Mouse (Mus musculus): Measurements from ENCODE around the gene Bend5.

Gene Bend5

GRCm38 (mm10) chr4:111442435-111443238 lies 27.8 kb downstream of the Bend5 start:
- DNase-seq (ENCODE audit: low spot score), result no peak

- DNase-seq (ENCODE audit: low spot score), result no peak
Measured at GRCm38 (mm10) chr4:111443906-111444615, 29.3 kb downstream of the Bend5 start.

DNA sequence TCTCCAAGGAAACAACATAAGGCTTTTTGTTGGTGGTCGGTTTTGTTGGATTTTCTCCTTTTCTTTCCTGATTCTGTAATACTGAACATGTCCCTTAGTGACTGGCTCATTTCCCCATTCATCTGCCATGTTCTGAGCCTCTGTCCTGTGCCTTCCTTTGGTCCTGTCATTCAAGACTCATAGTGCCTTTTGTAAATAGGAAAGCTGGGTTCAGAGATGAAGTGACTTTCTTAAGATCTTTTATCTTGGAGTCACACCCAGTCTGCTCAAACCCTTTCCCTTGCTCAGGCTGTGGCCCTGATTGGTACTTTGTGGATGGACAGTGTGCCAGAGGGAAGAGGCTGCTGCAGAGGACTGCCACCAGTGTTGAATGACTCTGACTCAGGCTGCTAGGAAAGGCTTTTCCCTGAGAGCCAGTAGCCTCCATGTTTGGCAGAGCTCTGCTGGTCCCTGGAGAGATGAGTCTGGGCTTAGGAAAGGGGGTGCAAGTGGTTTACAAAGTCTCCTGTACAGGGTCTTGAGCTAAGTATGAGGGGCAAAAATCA lies 29.9 kb downstream of the Bend5 start:
- no peak for DNase-seq (ENCODE audit: low spot score)

DNA sequence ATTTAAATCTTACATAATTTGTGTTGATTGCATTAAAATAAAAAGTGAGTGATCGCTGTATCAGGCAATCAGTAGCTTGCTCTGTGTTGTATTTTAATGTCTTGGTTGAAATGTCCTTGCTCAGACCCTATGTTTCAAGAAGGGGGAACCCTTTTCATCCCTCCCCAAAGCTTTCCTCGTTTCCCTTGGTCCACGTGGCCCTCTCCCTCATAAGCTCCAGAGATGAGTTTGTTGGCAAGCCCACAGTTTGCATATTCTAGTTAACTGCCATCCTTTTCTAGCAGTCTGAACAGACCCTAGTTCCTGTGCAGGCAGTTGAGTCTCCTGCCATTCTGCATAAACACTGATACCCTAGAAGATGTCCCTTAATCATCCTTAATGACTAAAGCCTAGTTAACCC lies 33.1 kb downstream of the Bend5 start:
- DNase-seq (ENCODE audit: low spot score), result no peak

DNA sequence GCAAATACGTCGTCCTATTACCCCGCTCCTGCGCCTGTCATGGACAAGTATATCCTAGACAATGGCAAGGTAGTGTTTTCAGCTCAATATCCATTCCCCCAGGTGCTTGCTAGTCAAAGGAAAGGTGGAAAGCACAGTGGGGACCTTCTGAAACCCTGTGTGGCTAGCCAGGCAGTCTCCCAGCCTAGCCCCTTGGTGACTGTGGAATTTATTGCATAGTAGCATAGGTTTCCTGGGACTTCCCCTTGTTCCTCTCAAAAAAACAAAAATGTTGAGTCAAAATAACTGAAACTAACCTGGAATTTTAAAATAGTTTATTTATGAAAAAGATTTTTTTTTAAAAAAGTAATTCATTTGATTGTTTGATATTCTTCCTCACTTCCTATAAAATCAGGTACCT lies 33.8 kb downstream of the Bend5 start:
- DNase-seq (ENCODE audit: low spot score), result no peak

DNA sequence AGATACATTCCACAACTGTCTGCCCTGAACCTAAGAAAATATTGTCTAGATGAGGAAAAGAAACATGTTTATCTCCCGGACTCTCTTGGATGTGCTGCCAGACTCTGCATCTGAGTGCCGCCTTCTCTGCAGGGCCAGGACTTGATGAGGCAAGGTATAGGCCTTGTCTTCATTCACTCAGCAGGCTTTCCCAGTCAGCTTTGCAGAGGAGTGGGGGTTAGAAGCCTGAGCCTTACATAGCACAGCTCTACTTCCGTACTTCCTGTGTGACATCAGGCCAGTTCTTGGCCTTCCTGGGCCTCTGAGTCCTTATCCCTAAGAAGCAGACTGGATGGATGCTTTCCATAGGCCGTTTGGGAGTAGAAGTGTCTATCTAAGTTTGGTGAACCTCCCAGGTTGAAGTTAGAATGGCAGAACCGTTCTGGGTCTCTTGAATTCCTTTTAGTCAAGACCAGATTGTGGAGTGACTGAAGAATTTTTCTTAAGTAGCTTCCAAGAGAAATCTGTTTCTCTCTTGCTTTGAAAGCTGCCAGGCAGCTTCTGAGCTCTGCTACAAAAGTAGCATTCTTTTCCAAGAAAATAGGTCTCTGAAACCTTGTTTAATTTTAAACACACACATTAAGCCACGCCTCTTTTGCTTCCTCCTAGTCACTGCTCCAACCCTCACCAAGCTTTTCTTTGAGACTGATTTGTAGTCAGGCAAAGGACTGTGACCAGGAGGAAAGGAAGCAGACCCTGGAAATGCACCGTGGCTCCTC lies 34.8 kb downstream of the Bend5 start:
- DNase-seq (ENCODE audit: low spot score), result no peak

DNA sequence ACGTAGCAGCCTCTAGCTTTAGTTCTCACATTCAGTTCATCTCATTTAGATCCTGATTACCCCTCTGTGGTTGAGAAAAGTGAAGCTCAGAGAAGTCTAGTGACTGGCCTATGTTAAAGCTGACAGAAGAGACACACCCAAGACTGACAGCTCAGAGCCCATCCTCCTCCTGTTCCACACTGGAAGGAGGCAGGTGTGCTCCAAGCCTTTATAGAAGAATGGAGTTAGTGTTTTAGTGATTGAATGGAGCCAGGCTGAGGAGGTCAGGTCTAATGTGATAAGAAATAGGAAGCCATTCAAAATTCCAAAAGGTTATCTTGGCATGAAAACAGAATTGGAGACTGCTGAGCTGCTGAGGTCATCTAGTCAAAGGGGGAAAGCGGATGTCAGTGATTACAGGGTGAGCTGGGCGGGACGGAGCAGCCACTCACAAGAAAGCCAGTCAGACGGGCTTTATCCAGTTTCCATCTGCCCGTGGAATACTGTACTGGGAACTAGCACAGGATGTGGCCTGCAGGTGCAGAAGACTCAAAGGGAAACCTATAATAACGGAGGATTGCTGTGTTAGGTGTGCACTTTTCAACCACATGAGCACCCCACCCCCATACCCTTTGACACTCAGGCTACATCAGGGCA lies 36.6 kb downstream of the Bend5 start:
- no peak for DNase-seq (ENCODE audit: low spot score)

DNA sequence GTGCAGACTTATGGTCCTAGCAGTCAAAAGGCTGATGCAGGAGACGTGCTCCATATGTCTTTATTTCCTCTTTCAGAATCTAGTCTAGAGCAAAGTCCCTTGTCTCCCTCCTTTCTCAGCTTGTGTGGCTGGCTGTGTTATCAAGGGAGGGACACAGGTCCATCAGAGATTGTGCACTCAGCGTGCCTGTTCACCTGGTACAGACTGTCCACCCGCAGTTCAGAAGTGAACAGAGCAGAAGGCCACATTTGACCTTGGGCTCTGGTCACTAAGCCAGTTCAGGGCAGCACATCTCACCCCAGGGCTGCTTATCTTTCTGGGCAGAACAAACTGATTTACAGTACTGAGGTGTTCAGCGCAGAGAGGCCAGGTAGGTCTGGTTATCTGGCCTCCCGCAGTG lies 37.4 kb downstream of the Bend5 start:
- no peak for DNase-seq (ENCODE audit: low spot score)

GRCm38 (mm10) chr4:111453275-111453674 lies 38.5 kb downstream of the Bend5 start:
- DNase-seq (ENCODE audit: low spot score), result no peak

DNA sequence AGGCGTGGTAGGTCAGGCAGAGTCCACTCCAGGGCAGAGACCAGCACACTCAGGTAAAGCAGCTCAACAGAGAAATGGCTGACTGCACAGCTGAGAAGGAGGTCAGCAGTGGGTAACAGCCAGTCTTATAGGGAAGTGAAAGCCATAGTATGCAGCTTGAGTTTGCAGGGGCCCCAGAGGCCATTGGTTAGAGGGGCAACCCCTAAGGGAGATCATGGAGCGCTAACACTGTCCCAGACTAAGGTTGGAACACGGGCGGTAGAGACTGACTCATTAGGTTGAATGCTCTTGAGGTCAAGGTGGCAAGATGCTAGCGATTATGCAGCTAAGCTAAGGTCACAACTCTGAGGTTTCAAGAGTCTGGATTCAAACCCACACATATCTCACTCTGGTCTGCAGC lies 40.8 kb downstream of the Bend5 start:
- no peak for DNase-seq (ENCODE audit: low spot score)

GRCm38 (mm10) chr4:111457568-111457967 lies 42.8 kb downstream of the Bend5 start:
- DNase-seq (ENCODE audit: low spot score), result no peak

GRCm38 (mm10) chr4:111467293-111467773 lies 52.5 kb downstream of the Bend5 start:
- no peak for DNase-seq (ENCODE audit: low spot score)

- no peak for DNase-seq (ENCODE audit: low spot score)
Measured at GRCm38 (mm10) chr4:111467796-111468195, 53.0 kb downstream of the Bend5 start.

DNA sequence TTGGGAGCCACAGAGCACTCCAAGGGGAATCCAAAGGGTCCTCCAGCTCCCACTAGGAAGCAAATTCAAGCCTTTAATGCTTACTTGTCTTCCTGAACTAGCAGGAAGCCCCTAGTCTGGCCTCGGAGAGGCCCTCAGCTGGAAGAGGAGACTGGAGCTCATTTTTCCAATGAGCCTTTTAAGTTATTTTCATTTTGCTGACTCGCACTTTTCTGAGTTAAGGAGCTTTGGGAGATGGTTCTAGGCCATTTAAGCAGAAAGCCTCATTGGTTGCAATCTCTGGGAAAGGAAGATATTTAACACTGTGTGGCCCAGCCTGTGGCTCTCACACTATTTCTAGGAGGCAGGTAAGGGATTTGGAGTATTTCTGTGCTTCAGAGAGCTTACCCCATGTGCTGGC lies 55.0 kb downstream of the Bend5 start:
- no peak for DNase-seq (ENCODE audit: low spot score)

DNA sequence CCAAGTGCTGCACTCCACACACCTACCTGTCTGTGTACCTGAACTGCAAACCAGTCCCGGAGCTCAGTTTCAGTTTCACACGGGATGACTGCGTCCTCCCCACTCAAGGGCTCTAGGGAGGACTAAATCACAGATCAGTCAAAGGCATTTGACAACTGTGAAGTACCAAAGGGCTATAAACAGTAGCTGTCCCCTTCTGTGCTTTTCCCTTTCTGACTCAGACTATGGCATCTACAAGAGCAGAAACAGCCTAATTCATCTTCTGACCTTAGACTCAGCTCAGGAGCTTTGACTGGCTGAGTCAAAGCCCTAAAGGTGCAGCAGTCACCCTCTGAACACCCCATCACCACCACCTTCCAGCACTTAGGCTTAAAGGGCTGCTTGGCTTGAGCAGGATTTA lies 56.9 kb downstream of the Bend5 start:
- DNase-seq (ENCODE audit: low spot score), result no peak

GRCm38 (mm10) chr4:111472511-111472910 lies 57.7 kb downstream of the Bend5 start:
- DNase-seq (ENCODE audit: low spot score), result no peak

- DNase-seq (ENCODE audit: low spot score), result no peak
Measured at GRCm38 (mm10) chr4:111473014-111473413, 58.2 kb downstream of the Bend5 start.

- no peak for DNase-seq (ENCODE audit: low spot score)
Measured at GRCm38 (mm10) chr4:111475374-111475971, 60.7 kb downstream of the Bend5 start.

GRCm38 (mm10) chr4:111477507-111477906 lies 62.7 kb downstream of the Bend5 start:
- no peak for DNase-seq (ENCODE audit: low spot score)

GRCm38 (mm10) chr4:111483499-111483898 lies 68.7 kb downstream of the Bend5 start:
- DNase-seq (ENCODE audit: low spot score), result no peak

DNA sequence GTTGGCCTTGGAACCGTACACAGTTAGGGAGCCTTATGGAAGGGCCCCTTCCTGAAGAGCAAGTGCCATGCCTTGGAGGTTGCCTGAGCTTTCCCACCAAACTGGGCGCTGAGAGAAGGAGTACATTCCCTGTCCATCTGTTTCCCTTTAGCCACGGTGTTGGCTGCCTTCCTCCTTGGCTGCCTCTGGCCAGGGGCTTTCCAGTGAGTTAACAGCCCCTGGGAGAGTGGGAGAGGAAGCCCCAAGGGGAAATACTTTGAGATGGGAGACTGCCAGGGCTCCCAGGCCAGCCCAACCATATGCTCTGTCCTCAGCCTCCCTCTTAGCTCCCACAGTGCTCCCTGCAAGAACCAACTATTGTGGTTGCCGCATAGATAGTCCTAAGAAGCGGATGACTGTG lies 70.4 kb downstream of the Bend5 start:
- DNase-seq (ENCODE audit: low spot score), result no peak
